Mouse (Mus musculus) megakaryocyte progenitor cell, adult 5-6 weeks (primary cell): ENCODE measurements around the gene Wdr27. TPM values are rescaled to one million over a fixed set of nuclear protein-coding genes. Genes with fewer than 3 reads are reported as not detected.
"Not testable (repeated sequence)": the region's sequence is repeated elsewhere in the genome, so short reads cannot be mapped to it uniquely, and the experiment has no call there.

Experiments
- ATAC-seq: replicated peaks from 2 replicates; pipeline ENCODE4 v1.8.0; 2016; ENCODE audit warnings: mild to moderate bottlenecking, moderate TSS enrichment, inconsistent platforms; ENCODE audit not compliant: poor library complexity
- total RNA-seq, 2 experiments: library from RNA; stranded (forward) in 1 of 2; stranded (reverse) in 1 of 2; fragments of 157-497, 149-512 nt in 1 of 2; fragments of 200-1000 nt in 1 of 2; gene quantifications; 2 replicates each; pipeline versions ENCODE4 v1.2.3 to v1.2.4; 2015 to 2017

Gene Wdr27
- 0.51 and 1.3 TPM in 2 replicates for total RNA-seq (2015)
- 0.37 TPM in 1 of 2 replicates, not detected in the other for total RNA-seq (2017)

DNA sequence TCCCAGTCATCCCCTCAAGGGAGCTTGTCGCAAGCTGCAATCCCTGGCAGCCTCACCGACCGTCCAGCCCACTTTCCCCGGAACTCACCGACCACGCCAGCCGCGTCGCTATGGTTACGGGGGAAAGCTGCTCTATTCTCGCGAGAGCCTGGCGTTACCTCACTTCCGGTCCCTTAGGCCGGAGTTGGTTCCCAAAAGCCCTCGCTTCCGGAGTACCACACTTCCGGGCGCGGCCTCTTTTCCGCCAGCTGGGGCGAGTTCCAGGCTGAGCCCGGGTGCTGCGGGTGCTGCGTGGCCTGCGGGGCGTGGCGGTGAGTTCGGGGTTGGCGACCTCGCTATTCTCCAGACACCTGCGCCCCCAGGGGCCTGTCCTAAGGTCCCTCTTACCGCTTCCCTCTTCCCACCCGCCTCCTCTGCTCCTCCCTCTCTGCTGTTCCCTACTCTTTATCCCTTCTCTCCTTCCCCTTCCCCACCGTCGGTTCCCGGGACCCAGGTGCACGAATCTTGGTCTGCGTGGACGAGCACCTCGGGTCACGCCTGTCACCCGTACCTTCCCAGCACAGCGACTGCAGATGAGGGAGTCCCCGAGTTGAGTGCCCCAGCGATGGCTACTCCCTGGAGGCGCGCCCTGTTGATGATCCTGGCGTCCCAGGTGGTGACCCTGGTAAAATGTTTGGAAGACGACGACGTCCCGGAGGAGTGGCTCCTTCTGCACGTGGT lies at the start of gene Wdr27, which contains the start of gene 1600012H06Rik:
Gene Wdr27 (minus strand): TSS at position 150 of the 720 bp plus-strand sequence.
Gene 1600012H06Rik (plus strand): TSS at position 176 of the 720 bp plus-strand sequence.
- ATAC-seq: peak; percentile 98

DNA sequence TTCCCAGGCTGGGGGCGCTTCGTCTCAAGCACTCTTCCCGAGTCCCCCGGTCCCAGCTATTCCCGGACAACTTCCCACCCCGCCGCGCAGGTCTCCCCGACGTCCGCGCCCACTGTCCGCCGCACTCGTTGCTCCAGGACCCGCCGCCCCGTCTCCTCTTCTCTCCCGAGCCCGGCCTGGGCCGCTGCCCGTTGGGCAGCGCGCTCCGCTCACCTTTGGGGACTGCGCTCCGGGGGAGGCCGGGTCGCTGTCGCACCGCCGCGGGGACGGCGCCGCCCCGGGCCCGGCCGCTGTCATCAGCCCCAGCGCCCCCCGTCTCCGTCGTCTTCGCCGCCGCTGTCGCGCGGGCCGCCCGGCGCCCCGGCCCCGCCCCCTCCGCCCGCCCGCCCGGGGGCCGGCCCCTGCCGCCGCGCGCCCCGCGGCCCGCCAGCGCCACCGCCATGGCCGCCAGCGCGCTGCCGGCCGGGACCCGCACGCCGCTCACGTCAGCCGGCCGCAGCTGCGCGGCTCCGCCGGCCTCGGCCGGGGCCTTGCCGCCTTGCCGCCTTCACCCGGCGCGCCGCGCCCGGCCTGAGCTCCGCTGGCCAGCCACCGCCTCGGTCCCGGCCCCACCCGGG lies 49.7 kb upstream of the Wdr27 start:
- ATAC-seq: peak; percentile 5; the same call in 1 of the 2 replicates

DNA sequence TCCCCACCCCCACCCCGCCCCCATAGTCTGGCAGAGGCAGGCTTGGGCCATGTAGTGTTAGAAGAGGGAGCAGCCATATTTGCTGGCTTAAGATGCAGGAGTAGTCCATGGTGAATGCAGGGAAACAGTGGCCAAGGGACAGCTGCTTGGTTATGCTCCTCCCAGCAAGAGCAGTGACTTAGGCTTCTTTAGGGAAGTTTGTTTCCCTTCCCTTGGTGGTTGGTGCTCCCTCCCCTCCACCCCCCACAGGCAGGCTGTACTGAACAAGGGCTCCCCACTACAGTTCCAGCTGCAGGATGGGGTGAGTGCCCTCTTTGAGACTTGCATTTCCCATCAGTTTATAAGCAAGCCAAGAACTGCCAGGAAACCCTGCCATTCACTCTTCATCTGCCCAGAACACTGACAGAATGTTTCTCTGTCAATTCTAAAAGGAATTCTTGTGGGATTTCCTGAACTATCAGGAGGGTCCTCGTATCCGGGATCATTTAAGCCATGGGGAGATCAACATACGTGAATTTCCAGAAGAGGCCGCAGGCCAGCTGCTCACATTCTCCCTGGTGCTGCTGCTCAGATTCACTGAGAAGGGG lies 47.3 kb upstream of the Wdr27 start:
- peak; percentile 40 for ATAC-seq

DNA sequence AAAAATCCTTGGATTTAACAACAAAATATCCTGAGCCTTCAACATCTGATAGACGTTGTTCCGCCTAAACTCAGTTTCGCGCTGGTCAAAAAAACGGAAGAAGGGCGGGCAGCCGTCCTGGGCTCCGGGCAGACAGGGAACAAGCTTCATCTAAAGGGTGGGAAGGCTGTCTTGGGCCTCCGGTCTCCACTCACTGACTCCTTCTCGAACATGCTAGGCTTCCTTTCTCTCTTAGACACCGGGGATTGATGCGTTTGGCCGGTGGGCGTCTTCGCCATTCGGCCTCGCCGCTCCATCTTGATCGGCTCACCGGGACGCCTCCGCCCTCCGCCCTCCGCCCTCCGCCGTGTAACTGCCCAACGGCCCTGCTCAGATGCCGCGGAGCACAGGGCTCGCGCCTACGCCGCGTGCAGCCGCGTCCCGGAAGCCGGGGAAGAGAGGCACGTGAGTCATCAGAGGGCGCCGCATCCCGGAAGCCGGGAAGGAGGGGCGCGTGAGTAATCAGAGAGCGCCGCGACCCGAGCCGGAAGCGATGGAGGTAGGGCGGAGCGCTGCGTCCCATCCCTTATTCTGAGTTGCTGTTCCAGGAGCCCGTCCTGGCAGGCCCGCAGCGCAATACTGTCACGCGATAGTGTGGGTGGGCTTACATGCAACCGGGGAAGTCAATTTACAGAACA lies 35.5 kb upstream of the Wdr27 start, which contains the start of the genes 9030025P20Rik and Gm3417:
Gene 9030025P20Rik (plus strand): TSS at position 107 of the 677 bp plus-strand sequence.
Gene Gm3417 (minus strand): TSS at position 429 of the 677 bp plus-strand sequence.
- peak; percentile 91 for ATAC-seq

DNA sequence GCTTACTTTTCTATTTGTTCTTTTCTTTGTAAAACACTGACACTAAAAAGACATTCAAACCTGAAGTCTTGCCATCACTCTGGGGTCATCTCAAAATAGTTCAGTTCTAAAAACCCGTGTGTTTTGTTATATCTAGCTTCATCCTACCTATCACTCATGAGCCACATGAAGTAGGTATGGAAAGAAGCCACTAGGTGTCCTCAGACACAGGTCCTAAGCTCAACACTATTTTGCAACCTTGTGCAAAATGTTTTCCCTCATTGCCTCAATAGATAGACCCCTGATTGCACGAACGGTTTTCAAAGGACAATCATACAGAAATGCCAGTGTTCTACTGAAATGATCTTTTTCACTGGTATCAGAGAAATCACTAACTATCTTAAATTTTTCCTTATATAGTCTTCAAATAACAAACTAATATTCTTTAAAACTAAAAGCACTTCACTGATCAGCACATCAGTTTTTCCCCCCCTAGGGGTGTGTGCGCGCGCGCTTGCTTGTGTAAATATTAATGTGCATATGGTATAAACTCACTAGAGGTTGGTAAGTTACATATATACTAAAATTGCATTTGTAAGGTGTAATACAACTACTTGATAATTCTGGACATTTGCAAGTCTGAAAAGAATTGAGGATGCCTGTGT lies 34.9 kb upstream of the Wdr27 start:
- peak; percentile 75 for ATAC-seq

DNA sequence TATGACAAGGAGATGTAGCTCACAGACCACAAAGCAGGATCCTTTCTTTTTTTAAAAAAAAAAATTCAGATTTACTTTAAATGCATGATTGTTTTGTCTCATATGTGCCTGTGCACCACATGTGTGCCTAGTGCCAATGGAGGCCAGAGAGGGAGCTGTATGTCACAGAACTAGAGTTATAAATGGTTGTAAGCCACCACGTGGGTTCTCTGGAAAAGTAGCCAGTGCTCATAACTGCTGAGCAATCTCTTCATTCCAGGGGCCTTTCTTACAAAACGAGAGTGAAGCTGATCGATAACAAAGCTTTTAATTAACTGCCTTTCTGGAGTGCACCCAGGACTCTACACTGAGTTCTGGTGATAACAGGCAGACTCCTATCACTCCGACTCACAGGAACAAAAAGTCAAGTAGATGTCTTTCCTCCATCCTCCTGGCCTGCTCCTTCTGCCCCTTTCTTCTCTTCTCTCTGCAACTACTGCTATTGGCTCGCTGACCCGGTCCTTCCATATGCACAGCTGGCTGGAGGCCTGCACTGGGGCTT lies 25.5 kb upstream of the Wdr27 start:
- ATAC-seq: peak; percentile 80

DNA sequence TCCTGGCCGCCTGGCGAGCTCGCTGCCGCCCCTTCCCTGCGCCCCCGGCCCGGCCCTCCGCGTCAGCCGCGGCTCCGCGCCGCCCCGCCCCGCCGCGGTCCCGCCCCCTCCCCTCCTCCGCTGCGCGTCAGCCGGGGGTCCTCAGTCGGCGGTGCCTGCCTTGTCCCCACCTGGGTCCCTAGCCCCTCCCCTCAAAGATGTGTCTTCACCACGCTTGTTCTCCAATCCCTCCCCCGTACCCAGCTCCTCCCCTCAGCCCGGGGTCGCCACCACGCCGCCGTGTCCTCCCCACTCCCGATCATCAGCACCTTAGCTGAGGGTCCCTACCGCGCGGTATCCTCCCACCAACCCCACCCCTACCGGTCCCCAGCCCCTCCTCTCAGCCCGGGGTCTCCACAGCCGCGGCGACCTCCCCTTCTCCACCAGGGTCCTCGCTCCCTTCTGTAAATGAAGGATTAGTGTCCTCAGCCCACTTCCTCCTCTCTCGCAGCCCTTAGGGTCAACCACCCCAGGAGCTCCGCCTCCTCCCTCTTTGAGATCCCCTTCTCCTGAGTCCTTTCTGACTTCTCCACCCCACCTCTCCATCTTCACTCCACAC lies 18.7 kb upstream of the Wdr27 start:
- peak; percentile 59 for ATAC-seq

DNA sequence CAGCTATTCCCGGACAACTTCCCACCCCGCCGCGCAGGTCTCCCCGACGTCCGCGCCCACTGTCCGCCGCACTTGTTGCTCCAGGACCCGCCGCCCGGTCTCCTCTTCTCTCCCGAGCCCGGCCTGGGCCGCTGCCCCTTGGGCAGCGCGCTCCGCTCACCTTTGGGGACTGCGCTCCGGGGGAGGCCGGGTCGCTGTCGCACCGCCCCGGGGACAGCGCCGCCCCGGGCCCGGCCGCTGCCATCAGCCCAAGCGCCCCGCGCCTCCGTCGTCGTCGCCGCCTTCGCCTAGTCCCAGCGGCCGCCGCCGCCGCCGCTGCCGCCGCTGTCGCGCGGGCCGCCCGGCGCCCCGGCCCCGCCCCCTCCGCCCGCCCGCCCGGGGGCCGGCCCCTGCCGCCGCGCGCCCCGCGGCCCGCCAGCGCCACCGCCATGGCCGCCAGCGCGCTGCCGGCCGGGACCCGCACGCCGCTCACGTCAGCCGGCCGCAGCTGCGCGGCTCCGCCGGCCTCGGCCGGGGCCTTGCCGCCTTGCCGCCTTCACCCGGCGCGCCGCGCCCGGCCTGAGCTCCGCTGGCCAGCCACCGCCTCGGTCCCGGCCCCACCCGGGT lies 18.1 kb upstream of the Wdr27 start, which contains the start of gene Phf10:
Gene Phf10 (minus strand): TSS at position 323 of the 606 bp plus-strand sequence.
- peak; percentile 5 for ATAC-seq

DNA sequence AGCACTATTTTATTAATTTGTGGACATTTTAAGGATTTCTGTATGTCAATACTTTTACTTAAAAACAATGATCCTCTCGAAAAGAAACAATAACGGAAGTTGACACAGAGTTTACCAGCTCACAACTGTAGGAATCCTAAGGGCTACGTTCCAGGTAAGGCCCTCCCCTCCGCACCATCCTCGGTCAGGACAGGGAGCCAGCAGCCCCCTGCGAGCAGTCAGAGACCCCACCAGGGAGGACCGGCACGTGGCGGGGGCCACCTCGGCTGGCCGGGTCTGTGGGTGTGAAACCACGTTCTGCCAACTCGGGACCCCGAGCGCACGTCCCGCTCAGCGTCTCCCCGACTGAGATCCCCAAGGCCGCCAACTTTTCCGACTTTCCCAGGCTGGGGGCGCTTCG lies 17.6 kb upstream of the Wdr27 start:
- 0 out of 2 replicates have a peak, but pooled peaks have one; percentile 5 for ATAC-seq

DNA sequence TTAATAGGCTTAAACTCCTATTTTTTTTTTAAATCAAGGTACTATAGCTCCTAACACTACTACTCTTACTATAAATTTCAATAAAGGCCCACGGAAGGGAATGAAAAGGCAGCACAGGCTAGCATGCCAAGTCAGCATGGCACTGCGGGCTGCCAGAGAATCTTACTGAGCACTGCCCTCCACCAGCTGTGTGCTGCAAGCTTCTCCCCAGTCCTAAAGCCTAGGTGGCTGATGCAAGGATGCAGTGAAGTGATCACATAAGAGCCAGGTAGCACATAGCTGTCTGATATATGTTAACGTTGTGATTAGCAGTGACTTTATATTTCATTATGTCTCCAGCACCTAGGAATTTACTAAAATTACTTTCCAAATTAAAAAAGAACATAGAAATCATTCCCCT lies 17.0 kb upstream of the Wdr27 start:
- peak; percentile 27 for ATAC-seq

DNA sequence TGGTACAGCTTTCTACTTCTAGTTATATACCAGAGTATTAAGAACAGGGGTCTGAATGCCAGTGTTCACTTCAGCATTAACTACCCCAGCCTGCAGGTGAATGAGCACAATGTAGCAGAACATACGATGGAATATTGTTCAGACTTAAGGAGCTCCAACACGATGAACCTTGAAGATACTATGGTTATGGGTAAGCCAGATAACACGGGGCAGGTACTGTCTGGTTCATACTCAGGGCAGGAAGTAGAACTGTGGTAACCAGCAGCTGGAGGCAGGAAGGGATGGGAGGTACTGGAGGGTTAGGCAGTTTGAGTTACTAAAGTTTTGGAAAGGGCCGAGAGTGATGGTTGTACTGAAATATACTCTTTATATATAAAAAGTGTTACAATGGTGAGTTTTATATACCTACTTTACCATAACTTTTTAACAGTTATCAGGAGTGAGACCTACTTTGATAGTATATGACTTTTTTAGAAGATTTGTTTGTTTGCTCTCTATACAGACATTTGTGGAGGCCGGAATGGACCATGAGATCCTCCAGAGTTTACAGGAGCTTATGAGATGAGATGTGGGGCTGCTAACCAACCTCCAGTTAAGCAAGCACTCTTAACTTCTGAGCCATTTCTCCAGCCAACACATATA lies 15.8 kb upstream of the Wdr27 start:
- ATAC-seq: no peak

DNA sequence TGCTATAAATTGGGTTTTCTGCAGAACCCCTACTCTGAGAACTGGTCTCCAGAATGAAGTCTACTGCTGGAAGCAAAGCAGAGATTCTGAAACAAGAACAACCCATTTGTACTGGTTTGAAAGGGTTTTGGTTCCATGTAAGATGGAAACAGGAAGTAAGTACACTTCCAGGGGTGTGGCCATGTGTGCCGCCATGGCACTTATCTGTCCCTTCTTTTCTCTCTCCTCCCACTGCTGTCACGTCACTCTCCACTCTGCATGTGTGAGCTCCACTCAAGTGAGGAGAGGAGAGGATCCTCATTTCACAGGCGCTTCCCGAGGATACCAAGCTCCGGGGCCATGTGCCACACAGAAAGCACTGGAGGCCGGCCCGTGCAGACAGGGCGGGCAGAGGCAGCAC lies 10.5 kb upstream of the Wdr27 start:
- ATAC-seq: peak; percentile 92

DNA sequence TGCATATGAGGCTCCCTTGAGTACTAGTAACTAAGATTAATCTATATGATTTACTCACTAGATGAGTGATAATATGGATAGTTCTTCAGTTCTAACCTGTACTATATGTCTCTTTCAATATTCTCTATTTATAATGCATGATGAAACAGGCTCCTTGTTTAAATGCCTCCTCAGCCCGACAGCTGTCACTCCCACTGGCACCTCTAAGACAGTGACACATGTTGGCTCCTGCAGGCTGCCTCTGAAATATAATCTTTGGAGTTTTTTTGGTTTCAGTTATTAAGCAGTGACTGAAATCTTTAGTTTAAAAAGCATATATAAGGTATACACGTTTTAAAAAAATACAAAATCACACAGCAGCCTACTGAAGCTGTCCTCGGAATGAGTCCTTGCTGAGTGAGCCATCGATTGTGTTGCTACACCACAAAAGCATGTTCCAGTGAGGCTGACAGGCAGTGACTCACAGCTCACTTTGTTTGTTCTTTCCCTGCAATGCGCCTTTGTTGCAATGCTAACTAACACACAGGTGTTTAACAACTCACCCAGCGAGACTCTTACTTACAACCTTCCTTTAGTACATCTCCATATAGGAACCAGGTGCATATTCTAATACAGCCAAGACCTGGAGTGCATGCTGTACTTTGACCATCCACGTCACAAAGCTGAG lies 6.3 kb upstream of the Wdr27 start:
- ATAC-seq: no peak

DNA sequence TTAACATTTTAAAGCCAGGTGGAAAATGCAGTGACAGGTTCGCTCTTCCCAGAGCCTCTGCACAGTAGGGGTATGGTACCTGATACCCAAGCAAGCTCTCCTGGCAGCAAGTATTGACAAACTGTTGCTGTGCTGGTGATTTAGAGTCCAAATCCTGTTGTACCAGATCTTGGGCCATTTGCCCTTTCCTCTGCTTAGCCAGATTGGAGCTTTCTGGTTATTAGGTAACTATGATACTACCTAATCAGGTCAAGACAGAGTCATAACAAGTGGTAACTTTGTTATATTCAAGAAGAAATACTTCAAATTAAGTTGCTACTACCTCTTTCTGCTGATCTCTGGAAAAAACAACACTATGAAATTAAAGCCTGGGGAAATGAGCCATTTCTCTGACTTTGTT lies 1.6 kb upstream of the Wdr27 start:
- no peak for ATAC-seq

DNA sequence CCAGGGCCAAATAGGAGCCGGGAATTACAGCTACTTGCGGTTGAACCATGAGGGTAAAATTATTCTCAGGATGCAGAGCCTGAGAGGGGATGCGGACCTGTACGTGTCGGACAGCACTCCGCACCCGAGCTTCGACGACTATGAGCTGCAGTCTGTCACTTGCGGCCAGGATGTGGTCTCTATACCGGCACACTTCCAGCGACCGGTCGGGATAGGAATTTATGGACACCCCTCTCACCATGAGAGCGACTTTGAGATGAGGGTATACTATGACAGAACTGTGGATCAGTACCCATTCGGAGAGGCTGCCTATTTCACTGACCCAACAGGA lies 736 bp upstream of the Wdr27 start:
- peak; percentile 14 for ATAC-seq

DNA sequence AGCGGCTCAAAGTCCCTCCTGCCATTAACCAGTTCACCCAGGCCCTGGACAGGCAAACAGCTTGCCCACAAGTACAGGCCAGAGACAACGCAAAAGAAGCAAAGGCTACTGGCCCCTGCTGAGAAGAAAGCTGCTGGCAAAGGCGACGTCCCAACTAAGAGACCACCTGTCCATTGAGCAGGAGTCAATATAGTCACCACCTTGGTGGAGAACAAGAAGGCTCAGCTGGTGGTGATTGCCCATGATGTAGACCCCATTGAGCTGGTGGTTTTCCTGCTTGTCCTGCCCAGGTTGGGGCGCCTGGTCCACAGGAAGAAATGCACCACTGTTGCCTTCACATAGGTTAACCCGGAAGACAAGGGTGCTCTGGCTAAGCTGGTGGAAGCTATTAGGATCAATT lies 777 bp downstream of the Wdr27 start:
- not testable (repeated sequence) for ATAC-seq

DNA sequence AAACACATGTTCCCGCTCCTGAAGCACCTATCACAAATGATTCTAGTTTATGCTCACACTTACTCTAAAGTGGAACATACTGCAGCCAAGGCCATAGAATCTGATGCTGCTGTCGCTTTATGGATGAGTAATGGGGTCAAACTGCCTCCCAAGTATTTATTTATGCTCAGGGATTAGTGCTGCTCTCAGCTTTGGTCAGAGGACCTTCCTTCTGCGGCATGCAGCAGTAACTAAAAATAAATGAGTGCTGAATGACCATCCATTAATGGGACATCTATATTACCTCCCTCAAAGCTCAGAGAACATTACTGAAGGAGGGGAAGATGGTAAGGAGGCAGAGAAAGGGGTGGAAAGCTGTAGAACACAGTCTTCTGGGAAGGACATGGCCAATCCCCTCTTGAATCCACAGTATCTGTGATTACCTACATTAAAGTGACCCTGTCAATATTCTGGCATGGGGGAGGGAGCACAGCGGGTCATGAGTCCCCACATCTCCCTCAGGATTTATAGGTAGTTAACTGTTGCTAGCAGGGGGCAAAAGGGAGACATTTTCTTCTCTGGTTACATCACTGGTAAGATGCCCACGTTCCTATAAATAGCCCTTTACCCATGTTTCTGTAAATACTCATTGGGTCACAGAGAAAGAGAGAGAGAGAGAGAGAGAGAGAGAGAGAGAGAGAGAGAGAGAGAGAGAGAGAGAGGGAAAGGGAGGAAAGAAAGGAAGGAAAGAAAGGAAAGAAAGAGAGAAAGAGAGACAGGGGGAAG lies 6.9 kb downstream of the Wdr27 start:
- ATAC-seq: no peak

DNA sequence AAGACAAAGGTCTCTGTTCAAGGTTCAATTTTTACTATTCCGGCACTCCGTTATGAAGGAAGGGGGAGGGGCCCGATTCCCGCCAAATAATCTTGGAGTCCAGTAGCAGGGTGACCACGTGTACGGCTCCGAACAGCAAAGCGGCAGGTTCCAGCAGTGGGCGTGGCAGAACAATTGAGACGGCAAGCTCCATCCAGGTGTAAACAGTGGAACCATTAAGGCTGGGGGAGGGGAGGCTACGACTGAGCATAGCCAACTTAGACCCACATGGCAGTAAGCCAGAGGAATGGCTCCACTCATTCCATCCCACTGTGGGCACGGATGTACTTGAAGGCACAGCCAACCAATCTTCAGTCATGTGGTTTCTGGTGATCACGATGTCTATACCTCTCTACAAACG lies 7.7 kb downstream of the Wdr27 start:
- ATAC-seq: not testable (repeated sequence)
